ENCODE assay signal across 8 mouse cellular contexts in the genomic region with DNA sequence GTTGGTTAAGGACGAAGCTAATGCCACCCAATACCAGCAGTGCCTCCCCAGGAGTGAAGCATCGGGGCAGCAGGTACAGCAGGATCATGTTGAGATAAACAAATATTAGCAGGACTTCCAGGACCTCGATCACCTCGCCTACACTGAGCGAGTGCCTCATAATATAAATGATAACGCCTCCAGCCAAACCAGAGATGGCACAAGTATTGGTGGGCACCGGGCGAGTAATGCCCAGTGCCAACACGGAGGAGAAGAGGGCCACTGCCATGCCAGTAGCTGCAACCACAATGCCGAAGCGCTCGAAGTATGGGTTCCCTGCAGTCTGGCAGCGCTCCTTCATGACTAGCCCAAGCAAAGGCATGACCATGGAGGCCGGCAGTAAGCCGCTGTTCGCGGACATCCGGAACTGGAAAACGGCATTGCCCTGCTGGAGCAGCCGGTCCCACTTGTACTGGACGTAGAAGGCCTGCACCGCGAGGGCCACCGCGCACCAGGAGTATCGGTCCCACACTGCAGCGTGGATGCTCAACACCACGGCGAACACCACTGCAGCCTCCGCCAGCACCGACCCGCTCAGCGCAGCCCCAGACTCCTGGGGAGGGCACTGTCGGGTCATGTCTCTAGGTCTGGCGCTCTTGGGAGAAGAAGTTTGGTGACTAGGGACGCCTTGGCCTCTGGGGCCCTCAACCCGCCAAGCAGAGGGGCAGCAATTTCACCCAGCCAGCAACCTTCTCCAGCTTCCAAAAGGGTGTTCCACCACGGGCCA. TPM values are rescaled to one million over a fixed set of nuclear protein-coding genes. Genes with fewer than 3 reads are reported as not detected.
DNase-seq lines count a peak whose midpoint lies in the region; ATAC-seq and TF ChIP-seq lines count a peak whose summit lies in the region.

No protein-coding gene starts in this region.

- TF ChIP-seq EP300 in lung, postnatal 0 days (IDR thresholded peaks at IDR 0.05): no peak

- peak overlapping the region; percentile 63 for H3K9ac ChIP-seq in lung, postnatal 0 days (replicated peaks; ENCODE audit: low read depth)
- peak overlapping the region; percentile 97 for H3K9ac ChIP-seq in heart, embryonic 13.5 days

- peak overlapping the region; percentile 26; the same call in 1 of the 2 replicates for H3K27ac ChIP-seq in lung, postnatal 0 days (ENCODE audit: low read length)
- H3K27ac ChIP-seq in cortical plate, adult 2 months (ENCODE audit: insufficient read depth, low read length): no peak overlapping the region
- H3K27ac ChIP-seq in heart, embryonic 13.5 days (replicated peaks): peak overlapping the region; percentile 67
- H3K27ac ChIP-seq in olfactory bulb, adult 2 months (ENCODE audit: insufficient read depth, low read depth, low read length): peak overlapping the region; percentile 18; the same call in 1 of the 2 replicates

- peak overlapping the region; percentile 94 for H3K4me2 ChIP-seq in lung, postnatal 0 days (replicated peaks; ENCODE audit: low read depth, low read length)
- peak overlapping the region; percentile 96 for H3K4me2 ChIP-seq in heart, embryonic 13.5 days

- no peak for TF ChIP-seq POLR2A in cortical plate, adult 2 months (IDR thresholded peaks at IDR 0.05; ENCODE audit: extremely low read depth, insufficient read depth, low read length)
- TF ChIP-seq POLR2A in olfactory bulb, adult 2 months (IDR thresholded peaks at IDR 0.05; ENCODE audit: insufficient read depth, low read depth, low read length): no peak

- no peak for DNase-seq in lung, postnatal 0 days (ENCODE audit: low spot score)
- DNase-seq in lung, postnatal 4 days: no peak
- peak; percentile 26 for DNase-seq in liver
- no peak for DNase-seq in spleen, postnatal 14 days (ENCODE audit: low spot score in 2 of 2)
- no peak for DNase-seq in frontal cortex, adult 2 months (ENCODE audit: extremely low spot score in 1 of 2, low spot score in 1 of 2)

- no peaks in the 10 kb centered on the region for H3K36me3 ChIP-seq in lung, postnatal 0 days (ENCODE audit: insufficient read depth, low read length)
- H3K36me3 ChIP-seq in heart, embryonic 13.5 days: peaks cover 38% of the 10 kb centered on the region

- H3K4me3 ChIP-seq in lung, postnatal 0 days (ENCODE audit: low read depth, low read length): peak overlapping the region; percentile 90
- peak overlapping the region; percentile 83 for H3K4me3 ChIP-seq in cortical plate, adult 2 months (ENCODE audit: insufficient read depth, low read length)
- H3K4me3 ChIP-seq in heart, embryonic 13.5 days: peak overlapping the region; percentile 96
- peak overlapping the region; percentile 87 for H3K4me3 ChIP-seq in olfactory bulb, adult 2 months (ENCODE audit: insufficient read depth, low read depth, low read length)

- no peak for TF ChIP-seq CTCF in lung, postnatal 0 days (IDR thresholded peaks at IDR 0.05)
- no peak for TF ChIP-seq CTCF in cortical plate, adult 2 months (IDR thresholded peaks at IDR 0.05; ENCODE audit: extremely low read depth, insufficient read depth, low read length)
- TF ChIP-seq CTCF in olfactory bulb, adult 2 months (IDR thresholded peaks at IDR 0.05; ENCODE audit: insufficient read depth, low read depth, low read length): no peak

- no peaks in the 10 kb centered on the region for H3K27me3 ChIP-seq in lung, postnatal 0 days (replicated peaks; ENCODE audit: insufficient read depth, low read length)
- H3K27me3 ChIP-seq in heart, embryonic 13.5 days (replicated peaks): no peaks in the 10 kb centered on the region

- ATAC-seq in lung, postnatal 0 days: peak; percentile 42
- peak; percentile 47; the same call in 1 of the 2 replicates for ATAC-seq in heart, embryonic 13.5 days (ENCODE audit: extremely low read depth, insufficient number of reproducible peaks, low FRiP score, low TSS enrichment)

- whole genome bisulfite sequencing in lung, postnatal 0 days: 8% methylated on average over 38 of the region's 38 CpGs
- 12% methylated on average over 38 of the region's 38 CpGs for WGBS in heart, embryonic 13.5 days
- 15% methylated on average over 38 of the region's 38 CpGs for WGBS in olfactory bulb, adult 2 months

- peaks cover 15% of the 10 kb centered on the region; the same call in 1 of the 2 replicates for H3K4me1 ChIP-seq in lung, postnatal 0 days (ENCODE audit: insufficient read depth, low read depth, low read length)
- H3K4me1 ChIP-seq in cortical plate, adult 2 months (ENCODE audit: control insufficient read depth, insufficient read depth, low read length): peaks cover 4% of the 10 kb centered on the region; the same call in 1 of the 2 replicates
- H3K4me1 ChIP-seq in heart, embryonic 13.5 days: peaks cover 24% of the 10 kb centered on the region
- peaks cover 15% of the 10 kb centered on the region for H3K4me1 ChIP-seq in olfactory bulb, adult 2 months (ENCODE audit: control insufficient read depth, insufficient read depth, low read length)

- H3K9me3 ChIP-seq in lung, postnatal 0 days (ENCODE audit: low read length): no peaks in the 10 kb centered on the region
- H3K9me3 ChIP-seq in heart, embryonic 13.5 days: no peaks in the 10 kb centered on the region

RNA-seq across cellular contexts. Expression of gene Dolk, which starts 0.5 kb away (rescaled TPM):
- polyA plus RNA-seq in lung, postnatal 0 days (2015; fragmentation: Nextera tagmentation; extraction: Ambion mirVana): 24.1 TPM in 2 replicates
- polyA plus RNA-seq in cortical plate, adult 2 months (2012; rRNA removed): 16.7 and 16.9 TPM in 2 replicates
- 27.8 and 30.3 TPM in 2 replicates for polyA plus RNA-seq in heart, embryonic 13.5 days (2015; fragmentation: Nextera tagmentation; extraction: Ambion mirVana)
- not detected in 2 replicates for polyA plus RNA-seq in olfactory bulb, adult 2 months (2012; ENCODE audit: insufficient read depth, insufficient read length, low replicate concordance, missing spikeins)
- polyA plus RNA-seq in frontal cortex, adult 2 months (2012; rRNA removed): 14.3 and 16.3 TPM in 2 replicates

RNA-seq across cellular contexts. Expression of gene Nup188, which starts 0.6 kb away (rescaled TPM):
- 8.9 and 9.9 TPM in 2 replicates for polyA plus RNA-seq in lung, postnatal 0 days (2015; fragmentation: Nextera tagmentation; extraction: Ambion mirVana)
- 15.7 and 16.5 TPM in 2 replicates for polyA plus RNA-seq in cortical plate, adult 2 months (2012; rRNA removed)
- 22.2 and 25.7 TPM in 2 replicates for polyA plus RNA-seq in heart, embryonic 13.5 days (2015; fragmentation: Nextera tagmentation; extraction: Ambion mirVana)
- not detected in 2 replicates for polyA plus RNA-seq in olfactory bulb, adult 2 months (2012; ENCODE audit: insufficient read depth, insufficient read length, low replicate concordance, missing spikeins)
- 18.3 and 19.4 TPM in 2 replicates for polyA plus RNA-seq in frontal cortex, adult 2 months (2012; rRNA removed)

RNA-seq across cellular contexts. Expression of gene Gm28038, which starts 4.8 kb away (rescaled TPM):
- not detected in 2 replicates for polyA plus RNA-seq in lung, postnatal 0 days (2015; fragmentation: Nextera tagmentation; extraction: Ambion mirVana)
- polyA plus RNA-seq in cortical plate, adult 2 months (2012; rRNA removed): not detected in 2 replicates
- polyA plus RNA-seq in heart, embryonic 13.5 days (2015; fragmentation: Nextera tagmentation; extraction: Ambion mirVana): not detected in 2 replicates
- not detected in 2 replicates for polyA plus RNA-seq in olfactory bulb, adult 2 months (2012; ENCODE audit: insufficient read depth, insufficient read length, low replicate concordance, missing spikeins)
- not detected in 2 replicates for polyA plus RNA-seq in frontal cortex, adult 2 months (2012; rRNA removed)

RNA-seq across cellular contexts. Expression of gene Phyhd1, which starts 19.6 kb away (rescaled TPM):
- polyA plus RNA-seq in lung, postnatal 0 days (2015; fragmentation: Nextera tagmentation; extraction: Ambion mirVana): 9.5 and 13.4 TPM in 2 replicates
- polyA plus RNA-seq in cortical plate, adult 2 months (2012; rRNA removed): 32.2 and 34.1 TPM in 2 replicates
- polyA plus RNA-seq in heart, embryonic 13.5 days (2015; fragmentation: Nextera tagmentation; extraction: Ambion mirVana): 7.0 and 8.2 TPM in 2 replicates
- not detected in 2 replicates for polyA plus RNA-seq in olfactory bulb, adult 2 months (2012; ENCODE audit: insufficient read depth, insufficient read length, low replicate concordance, missing spikeins)
- polyA plus RNA-seq in frontal cortex, adult 2 months (2012; rRNA removed): 33.8 and 34.0 TPM in 2 replicates

RNA-seq across cellular contexts. Expression of gene Gm28035, which starts 45.2 kb away (rescaled TPM):
- 0.12 and 0.21 TPM in 2 replicates for polyA plus RNA-seq in lung, postnatal 0 days (2015; fragmentation: Nextera tagmentation; extraction: Ambion mirVana)
- polyA plus RNA-seq in cortical plate, adult 2 months (2012; rRNA removed): 17.7 and 18.5 TPM in 2 replicates
- polyA plus RNA-seq in heart, embryonic 13.5 days (2015; fragmentation: Nextera tagmentation; extraction: Ambion mirVana): 0.19 and 0.27 TPM in 2 replicates
- polyA plus RNA-seq in olfactory bulb, adult 2 months (2012; ENCODE audit: insufficient read depth, insufficient read length, low replicate concordance, missing spikeins): not detected in 2 replicates
- 22.6 and 24.8 TPM in 2 replicates for polyA plus RNA-seq in frontal cortex, adult 2 months (2012; rRNA removed)

Comparison
In these comparisons a context has a peak if more than half of its experiments do, and no peak if none do; other contexts are left out.
1. RNA of gene Dolk, which starts 0.5 kb away (polyA plus RNA-seq): 27.8 to 30.3 TPM in heart, embryonic 13.5 days, 24.1 TPM in lung, postnatal 0 days, 16.7 to 16.9 TPM in cortical plate, adult 2 months and 14.3 to 16.3 TPM in frontal cortex, adult 2 months; not detected in olfactory bulb, adult 2 months; every median in the first group is over 10 times any median in the second.
2. Peak in every context shown above with its lines, with median percentiles within 50 percentile points of each other: H3K4me3 ChIP-seq.